Mouse (Mus musculus): Measurements from ENCODE around the gene Syn2.

The Syn2 gene

GRCm38 (mm10) chr6:115291068-115291467 is 156.4 kb downstream of the Syn2 start:
- no peak for DNase-seq (ENCODE audit: low read depth, low spot score)

GRCm38 (mm10) chr6:115291823-115292222 is 157.1 kb downstream of the Syn2 start:
- DNase-seq (ENCODE audit: low read depth, low spot score): no peak

GRCm38 (mm10) chr6:115292621-115293020 is 157.9 kb downstream of the Syn2 start:
- no peak for DNase-seq (ENCODE audit: low read depth, low spot score)

GRCm38 (mm10) chr6:115293877-115294276 is 159.2 kb downstream of the Syn2 start:
- DNase-seq (ENCODE audit: low read depth, low spot score): no peak

- no peak for DNase-seq (ENCODE audit: low read depth, low spot score)
Observed at GRCm38 (mm10) chr6:115307134-115307533, 172.4 kb downstream of the Syn2 start.

GRCm38 (mm10) chr6:115312780-115313179 is 178.1 kb downstream of the Syn2 start:
- DNase-seq (ENCODE audit: low read depth, low spot score): no peak

- no peak for DNase-seq (ENCODE audit: low read depth, low spot score)
Observed at GRCm38 (mm10) chr6:115313235-115313738, 178.6 kb downstream of the Syn2 start.

- DNase-seq (ENCODE audit: low read depth, low spot score): no peak
Observed at GRCm38 (mm10) chr6:115313910-115314309, 179.2 kb downstream of the Syn2 start.

GRCm38 (mm10) chr6:115315770-115316169 is 181.1 kb downstream of the Syn2 start:
- no peak for DNase-seq (ENCODE audit: low read depth, low spot score)

GRCm38 (mm10) chr6:115316811-115317221 is 182.1 kb downstream of the Syn2 start:
- no peak for DNase-seq (ENCODE audit: low read depth, low spot score)

GRCm38 (mm10) chr6:115318811-115319210 is 184.1 kb downstream of the Syn2 start:
- DNase-seq (ENCODE audit: low read depth, low spot score): no peak

GRCm38 (mm10) chr6:115319686-115320085 is 185.0 kb downstream of the Syn2 start:
- no peak for DNase-seq (ENCODE audit: low read depth, low spot score)

GRCm38 (mm10) chr6:115320927-115321714 is 186.4 kb downstream of the Syn2 start:
- DNase-seq (ENCODE audit: low read depth, low spot score): no peak

- DNase-seq (ENCODE audit: low read depth, low spot score): no peak
Observed at GRCm38 (mm10) chr6:115321883-115322351, 187.2 kb downstream of the Syn2 start.

- no peak for DNase-seq (ENCODE audit: low read depth, low spot score)
Observed at GRCm38 (mm10) chr6:115322956-115323355, 188.3 kb downstream of the Syn2 start.

GRCm38 (mm10) chr6:115330964-115331363 is 196.3 kb downstream of the Syn2 start:
- no peak for DNase-seq (ENCODE audit: low read depth, low spot score)

Measured in skeletal muscle tissue, adult 2 months (tissue).